Mouse (Mus musculus) C2C12 (cell line): Measurements from ENCODE around the gene Susd6. TPM values are rescaled to one million over a fixed set of nuclear protein-coding genes. Genes with fewer than 3 reads are reported as not detected.

Experiments used
- H3K27me3 ChIP-seq: one replicate; pipeline ENCODE4 v1.6.1; 2011; ENCODE audit not compliant: control insufficient read depth, insufficient read depth, insufficient read length
- H3K36me3 ChIP-seq: one replicate; pipeline ENCODE4 v1.6.1; 2011; ENCODE audit not compliant: control insufficient read depth, insufficient read depth
- H3K4me3 ChIP-seq: one replicate; pipeline ENCODE4 v1.5.1; 2011; ENCODE audit warnings: mild to moderate bottlenecking, control low read depth; ENCODE audit not compliant: poor library complexity, insufficient read depth, severe bottlenecking
- H3K79me2 ChIP-seq: one replicate; pipeline ENCODE4 v1.6.1; 2011; ENCODE audit not compliant: control insufficient read depth, insufficient read depth
- H3K79me3 ChIP-seq: one replicate; pipeline ENCODE4 v1.6.1; 2011; ENCODE audit warnings: low read depth, control low read depth
- H3ac ChIP-seq: one replicate; pipeline ENCODE3; 2011; ENCODE audit warnings: low read depth; ENCODE audit not compliant: control insufficient read depth, insufficient read length
- CEBPB ChIP-seq: IDR thresholded peaks from one replicate; pipeline ENCODE4 v1.6.1; 2011; ENCODE audit warnings: low read depth, mild to moderate bottlenecking, control low read depth, moderate library complexity
- CTCF ChIP-seq: IDR thresholded peaks from one replicate; pipeline ENCODE4 v1.5.1; 2011; ENCODE audit not compliant: control insufficient read depth, insufficient read depth, insufficient read length
- FOSL1 ChIP-seq: IDR thresholded peaks from one replicate; pipeline ENCODE4 v1.8.0; 2011; ENCODE audit warnings: mild to moderate bottlenecking, low read length; ENCODE audit not compliant: poor library complexity, insufficient read depth, severe bottlenecking
- MAX ChIP-seq: IDR thresholded peaks from one replicate; pipeline ENCODE4 v1.6.1; 2011; ENCODE audit warnings: mild to moderate bottlenecking, control low read depth
- MYOD1 ChIP-seq: IDR thresholded peaks from one replicate; pipeline ENCODE4 v1.6.1; 2011; ENCODE audit warnings: low read depth; ENCODE audit not compliant: control insufficient read depth, insufficient read length
- MYOG ChIP-seq: IDR thresholded peaks from one replicate; pipeline ENCODE4 v1.6.1; 2011; ENCODE audit not compliant: control insufficient read depth, insufficient read length; ENCODE audit errors: extremely low read depth
- USF1 ChIP-seq: IDR thresholded peaks from one replicate; pipeline ENCODE4 v1.6.1; 2011; ENCODE audit warnings: low read depth, mild to moderate bottlenecking, control low read depth, moderate library complexity
- polyA plus RNA-seq: library from polyadenylated mRNA; unstranded; fragments of >200 nt; fragmentation: generic; extraction: Trizol; gene quantifications from one replicate; pipeline ENCODE4 v1.2.1, GENCODE M21; 2012; ENCODE audit warnings: missing spikeins

Gene Susd6
- polyA plus RNA-seq, 1 experiment = 20.9 TPM

DNA sequence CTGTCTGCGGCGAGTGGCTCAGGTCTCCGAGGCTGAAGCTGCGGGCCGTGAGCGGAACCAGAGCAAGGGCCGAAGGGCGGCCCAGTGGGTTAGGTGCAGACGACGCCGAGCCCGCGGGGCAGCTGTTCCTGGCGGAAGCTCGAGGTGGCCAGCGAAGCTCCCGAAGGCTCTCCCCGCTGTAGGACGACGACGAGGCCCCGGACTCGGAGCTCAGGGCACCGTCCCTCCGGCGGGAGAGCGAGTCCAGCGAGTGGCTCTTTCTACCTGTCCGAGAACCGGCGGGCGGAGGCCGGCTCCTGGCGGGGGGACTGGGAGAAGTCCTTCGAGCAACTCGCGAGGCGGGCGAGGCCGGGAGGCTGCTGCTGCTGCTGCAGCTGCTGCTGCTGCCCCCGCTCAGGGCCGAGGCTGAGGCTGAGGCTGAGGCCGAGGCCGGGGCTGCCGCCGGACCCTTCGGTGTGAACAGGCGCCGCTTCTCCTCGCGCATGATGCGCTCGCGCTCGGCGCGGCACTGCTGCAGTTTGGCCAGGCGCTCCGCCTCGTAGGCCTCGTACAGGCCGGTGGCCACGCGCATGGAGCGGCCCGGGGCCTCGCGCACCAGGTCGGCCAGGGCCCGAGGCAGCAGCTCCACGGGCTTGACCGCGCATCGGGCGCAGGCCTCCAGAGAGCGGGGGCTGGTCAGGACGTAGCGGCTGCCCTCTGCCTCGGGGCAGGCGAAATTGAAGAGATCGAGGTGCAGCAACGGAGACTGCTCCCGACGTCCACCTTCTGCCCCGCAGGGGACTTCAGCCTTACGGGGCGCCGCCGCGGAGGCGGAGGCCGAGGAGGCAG lies 31.5 kb upstream of the Susd6 start:
- Histone ChIP-seq H3K79me2 (no peaks in the 10 kb centered on the region), H3K79me3 (no peaks in the 10 kb centered on the region), H3K36me3 (no peaks in the 10 kb centered on the region), H3ac (no peak overlapping the region), H3K4me3 (no peak overlapping the region), H3K27me3 (peaks cover 56% of the 10 kb centered on the region)
- TF ChIP-seq FOSL1 (no peak), CEBPB (no peak), USF1 (no peak), CTCF (no peak), MYOD1 (no peak), MAX (no peak), MYOG (no peak)

DNA sequence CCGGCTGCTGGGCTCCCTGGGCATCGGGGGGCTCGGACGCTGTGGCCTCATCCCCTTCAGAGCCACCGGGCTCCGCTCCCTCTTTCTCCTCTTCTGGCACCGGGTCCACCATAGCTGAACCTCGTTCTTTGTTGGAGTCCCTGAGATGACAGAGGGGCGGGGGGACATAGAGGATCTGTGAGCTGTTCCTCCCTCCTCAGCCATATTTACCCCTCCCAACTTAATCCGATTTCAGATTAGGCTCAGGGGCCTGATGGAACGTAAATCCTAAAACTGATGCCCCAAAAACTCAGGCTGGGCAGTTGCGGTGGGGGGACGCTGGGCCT lies 31.0 kb upstream of the Susd6 start:
- H3K27me3 ChIP-seq = peaks cover 56% of the 10 kb centered on the region

DNA sequence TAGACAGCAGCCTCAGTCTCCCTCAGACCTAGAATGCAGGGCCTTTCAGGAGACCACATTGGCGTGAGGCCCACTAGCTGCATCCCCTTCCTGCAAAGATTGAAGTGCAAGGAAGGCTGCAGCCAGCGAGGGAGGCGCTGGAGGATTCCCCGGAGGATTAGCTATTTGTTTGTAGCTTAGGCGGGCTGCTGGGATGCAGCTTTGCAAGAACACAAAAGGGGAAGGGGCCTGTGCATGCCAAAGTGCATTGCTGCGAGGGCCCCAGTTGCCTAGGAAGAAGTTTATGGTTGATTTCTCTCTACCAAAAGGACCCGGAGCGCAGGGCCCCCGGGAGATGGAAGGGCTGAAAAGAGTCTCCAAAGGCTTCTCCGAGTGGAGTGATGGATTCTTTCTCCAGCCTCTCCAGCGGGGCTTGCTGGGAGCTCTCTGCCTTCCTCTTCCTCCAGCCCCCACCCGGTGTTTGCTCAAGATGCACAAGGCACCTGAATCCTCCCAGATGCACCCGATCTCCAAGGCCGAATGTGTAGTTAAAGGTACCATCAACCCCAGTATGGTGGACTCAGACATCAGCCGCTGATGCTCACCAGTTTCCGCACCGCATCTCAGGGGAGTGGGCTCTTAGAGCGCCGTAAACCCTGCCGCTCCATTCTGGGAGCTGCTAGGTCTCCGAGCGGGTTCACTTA lies 30.5 kb upstream of the Susd6 start:
- TF ChIP-seq CTCF = no peak
- TF ChIP-seq MYOG = no peak
- no peak for TF ChIP-seq FOSL1
- no peak for TF ChIP-seq MYOD1
- no peak for TF ChIP-seq CEBPB
- no peak for TF ChIP-seq USF1
- TF ChIP-seq MAX = no peak
- Histone ChIP-seq H3K4me3 (no peak overlapping the region), H3K27me3 (peaks cover 55% of the 10 kb centered on the region), H3ac (no peak overlapping the region), H3K36me3 (no peaks in the 10 kb centered on the region), H3K79me3 (no peaks in the 10 kb centered on the region), H3K79me2 (no peaks in the 10 kb centered on the region)

More for the DNA sequence above, 31.0 kb upstream of the Susd6 start:
- Histone ChIP-seq H3K79me2 (no peaks in the 10 kb centered on the region), H3K4me3 (no peak overlapping the region), H3ac (no peak overlapping the region), H3K36me3 (no peaks in the 10 kb centered on the region), H3K79me3 (no peaks in the 10 kb centered on the region)
- no peak for TF ChIP-seq FOSL1
- no peak for TF ChIP-seq MYOG
- TF ChIP-seq MAX = no peak
- no peak for TF ChIP-seq USF1
- TF ChIP-seq CEBPB = no peak

DNA sequence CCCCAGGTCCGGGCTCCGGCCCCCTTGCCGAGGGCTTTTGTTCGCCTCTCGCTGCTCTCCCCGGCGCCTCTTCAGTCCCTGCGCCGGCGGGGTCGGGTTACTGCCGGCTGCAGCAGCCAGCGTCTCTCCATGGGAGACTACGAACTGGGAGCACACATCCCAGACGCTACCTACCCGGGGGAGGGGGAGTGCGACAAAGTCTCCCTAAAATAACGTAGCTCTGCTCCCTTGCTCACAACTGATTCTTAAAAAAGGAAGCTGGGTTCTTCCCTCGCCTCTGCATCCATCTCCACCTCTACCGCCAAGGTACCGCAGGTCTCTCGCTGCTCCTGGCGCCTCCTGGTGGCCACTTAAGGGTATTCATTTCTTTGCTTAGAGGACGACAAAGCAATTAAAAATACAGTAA lies 29.9 kb upstream of the Susd6 start, which contains the start of gene Ccdc177:
Gene Ccdc177 (minus strand): TSS at position 292 of the 406 bp plus-strand sequence.
- Histone ChIP-seq H3K4me3 (no peak within 1 kb of the TSS), H3K36me3 (no peaks in the 10 kb centered on the region), H3ac (no peak within 1 kb of the TSS), H3K79me2 (no peaks in the 10 kb centered on the region), H3K79me3 (no peaks in the 10 kb centered on the region), H3K27me3 (peaks cover 52% of the 10 kb centered on the region)
- TF ChIP-seq CEBPB (no peak), USF1 (no peak), MYOG (no peak), FOSL1 (no peak), MYOD1 (no peak), MAX (no peak), CTCF (no peak)

DNA sequence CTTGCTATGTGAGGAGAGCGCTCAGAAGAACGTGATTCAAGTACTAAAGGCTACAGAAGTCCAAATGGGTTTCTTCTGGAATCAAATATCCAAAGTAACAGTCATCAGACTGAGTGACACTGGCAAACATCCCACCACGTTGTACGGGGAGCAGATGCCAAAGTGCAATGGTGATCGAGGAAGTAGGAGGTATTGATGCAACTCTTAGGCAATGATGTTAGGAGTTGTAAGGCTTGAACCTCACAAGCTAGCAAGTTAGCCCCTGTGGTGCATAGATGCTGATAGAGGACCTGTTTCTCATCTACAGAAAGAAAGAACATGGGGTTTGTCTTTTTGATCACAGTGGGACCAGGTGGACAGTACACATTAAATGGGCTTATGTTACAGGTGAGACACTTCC lies 27.3 kb upstream of the Susd6 start:
- H3K27me3 ChIP-seq = peaks cover 45% of the 10 kb centered on the region
- no peaks in the 10 kb centered on the region for H3K36me3 ChIP-seq
- H3ac ChIP-seq = no peak overlapping the region
- H3K79me3 ChIP-seq = no peaks in the 10 kb centered on the region
- no peaks in the 10 kb centered on the region for H3K79me2 ChIP-seq
- H3K4me3 ChIP-seq = no peak overlapping the region
- TF ChIP-seq MYOG (no peak), FOSL1 (no peak), CEBPB (no peak), MYOD1 (no peak), MAX (no peak), USF1 (no peak), CTCF (no peak)
